Mouse (Mus musculus) midbrain, postnatal 0 days (tissue): ENCODE data around the gene Nsun7. TPM values are rescaled to one million over a fixed set of nuclear protein-coding genes. Genes with fewer than 3 reads are reported as not detected.

Source experiments
- ATAC-seq: fragments of 200-750 bp; cut with Nextera tagmentation; 2 replicates; pipeline ENCODE4 v1.8.0; 2017; ENCODE audit warnings: moderate number of reproducible peaks, mild to moderate bottlenecking, moderate TSS enrichment, moderate library complexity; ENCODE audit not compliant: low FRiP score
- DNase-seq: peaks from one replicate; pipeline ENCODE4 v3.0.0-alpha.2; 2015; ENCODE audit warnings: low spot score
- H3K27ac ChIP-seq: fragments of 300-500 bp; sonication (generic); 2 replicates; pipeline ENCODE4 v1.5.1; 2014; ENCODE audit warnings: low read depth, mild to moderate bottlenecking, low read length, mixed read lengths
- H3K27me3 ChIP-seq: fragments of 300-500 bp; sonication (generic); 2 replicates; pipeline ENCODE4 v1.6.1; 2014; ENCODE audit warnings: low read length, control low read depth, mixed read lengths; ENCODE audit not compliant: insufficient read depth
- H3K36me3 ChIP-seq: fragments of 300-500 bp; sonication (generic); 2 replicates; pipeline ENCODE4 v1.6.1; 2014; ENCODE audit warnings: low read length, control low read depth, mixed read lengths; ENCODE audit not compliant: insufficient read depth
- H3K4me1 ChIP-seq: fragments of 300-500 bp; sonication (generic); 2 replicates; pipeline ENCODE4 v1.6.1; 2014; ENCODE audit warnings: mild to moderate bottlenecking, control low read depth, antibody characterized with exemption, low read length, mixed read lengths; ENCODE audit not compliant: insufficient read depth
- H3K4me2 ChIP-seq: fragments of 300-500 bp; sonication (generic); 2 replicates; pipeline ENCODE4 v1.6.1; 2014; ENCODE audit warnings: low read depth, mild to moderate bottlenecking, low read length, mixed read lengths; ENCODE audit not compliant: poor library complexity, severe bottlenecking
- H3K4me3 ChIP-seq: fragments of 300-500 bp; sonication (generic); 2 replicates; pipeline ENCODE4 v1.5.1; 2014; ENCODE audit warnings: low read depth, mild to moderate bottlenecking, low read length, moderate library complexity
- H3K9ac ChIP-seq: fragments of 300-500 bp; sonication (generic); replicated peaks from 2 replicates; pipeline ENCODE4 v1.6.1; 2014; ENCODE audit warnings: mild to moderate bottlenecking, low read length, moderate library complexity, mixed read lengths; ENCODE audit not compliant: poor library complexity, severe bottlenecking
- H3K9me3 ChIP-seq: fragments of 300-500 bp; sonication (generic); 2 replicates; pipeline ENCODE4 v1.6.1; 2016; ENCODE audit warnings: low read length, control low read depth
- CTCF ChIP-seq: IDR thresholded peaks from 2 replicates; pipeline ENCODE4 v1.5.1; 2016; ENCODE audit warnings: antibody characterized with exemption, mild to moderate bottlenecking
- WGBS: fragments of 180-500 bp; shearing (Covaris S2); extraction: QIAGEN DNeasy Blood & Tissue Kit; methylation state at CpG from one replicate; pipeline ENCODE4 v1.1.7; 2014; 5-methylcytosine and 5-hydroxymethylcytosine counted together
- polyA plus RNA-seq: library from polyadenylated mRNA; unstranded; fragments of >200 nt; fragmentation: Nextera tagmentation; extraction: Ambion mirVana; gene quantifications from 2 replicates; pipeline ENCODE4 v1.2.1, GENCODE M21; 2015
- total RNA-seq: library from RNA; depleted of rRNA; stranded (reverse); fragments of >200 nt; gene quantifications from 2 replicates; pipeline ENCODE4 v1.2.3, GENCODE M21; 2014

Gene Nsun7
- total and polyA plus RNA-seq, 2 experiments from 2014 or later, result 3.1 to 4.7 TPM

- no peak for TF ChIP-seq CTCF
- WGBS, result 91% methylated on average over 11 of the region's 11 CpGs
- Histone ChIP-seq H3K9ac (no peak overlapping the region), H3K4me1 (no peaks in the 10 kb centered on the region), H3K36me3 (no peaks in the 10 kb centered on the region), H3K4me2 (no peak overlapping the region), H3K4me3 (no peak overlapping the region), H3K27me3 (no peaks in the 10 kb centered on the region), H3K27ac (no peak overlapping the region), H3K9me3 (no peaks in the 10 kb centered on the region)
- DNase-seq, result no peak
- no peak for ATAC-seq
Measured at GRCm38 (mm10) chr5:66294106-66294625, 34.5 kb downstream of the Nsun7 start.

- DNase-seq, result no peak
- TF ChIP-seq CTCF, result no peak
- ATAC-seq, result no peak
- no peaks in the 10 kb centered on the region for H3K27me3 ChIP-seq
- H3K4me3 ChIP-seq, result no peak overlapping the region
- WGBS, result 90% methylated on average over 4 of the region's 4 CpGs
- H3K4me2 ChIP-seq, result no peak overlapping the region
- H3K9me3 ChIP-seq, result no peaks in the 10 kb centered on the region
- H3K9ac ChIP-seq, result no peak overlapping the region
- H3K4me1 ChIP-seq, result no peaks in the 10 kb centered on the region
- no peaks in the 10 kb centered on the region for H3K36me3 ChIP-seq
- H3K27ac ChIP-seq, result no peak overlapping the region
Measured at GRCm38 (mm10) chr5:66294952-66295351, 35.3 kb downstream of the Nsun7 start.

GRCm38 (mm10) chr5:66296116-66296515, 36.4 kb downstream of the Nsun7 start:
- H3K27ac ChIP-seq, result no peak overlapping the region
- H3K36me3 ChIP-seq, result no peaks in the 10 kb centered on the region
- H3K27me3 ChIP-seq, result no peaks in the 10 kb centered on the region
- no peak overlapping the region for H3K9ac ChIP-seq
- ATAC-seq (no peak), DNase-seq (no peak)
- WGBS, result 97% methylated on average over 5 of the region's 5 CpGs
- no peaks in the 10 kb centered on the region for H3K4me1 ChIP-seq
- no peak for TF ChIP-seq CTCF
- H3K9me3 ChIP-seq, result no peaks in the 10 kb centered on the region
- no peak overlapping the region for H3K4me3 ChIP-seq
- H3K4me2 ChIP-seq, result no peak overlapping the region

- Histone ChIP-seq H3K9me3 (no peaks in the 10 kb centered on the region), H3K27me3 (no peaks in the 10 kb centered on the region), H3K36me3 (peaks cover 14% of the 10 kb centered on the region; the same call in 1 of the 2 replicates), H3K4me2 (no peak overlapping the region), H3K9ac (no peak overlapping the region), H3K4me3 (no peak overlapping the region), H3K4me1 (no peaks in the 10 kb centered on the region), H3K27ac (no peak overlapping the region)
- DNase-seq, result no peak
- 84% methylated on average over 6 of the region's 6 CpGs for WGBS
- TF ChIP-seq CTCF, result no peak
- no peak for ATAC-seq
Measured at GRCm38 (mm10) chr5:66298856-66299255, 39.2 kb downstream of the Nsun7 start.

GRCm38 (mm10) chr5:66300576-66300975, 40.9 kb downstream of the Nsun7 start:
- Histone ChIP-seq H3K27me3 (no peaks in the 10 kb centered on the region), H3K4me1 (no peaks in the 10 kb centered on the region), H3K27ac (no peak overlapping the region), H3K36me3 (peaks cover 15% of the 10 kb centered on the region), H3K9me3 (no peaks in the 10 kb centered on the region), H3K9ac (no peak overlapping the region), H3K4me2 (no peak overlapping the region), H3K4me3 (no peak overlapping the region)
- no peak for TF ChIP-seq CTCF
- DNase-seq (no peak), ATAC-seq (no peak)
- WGBS, result 78% methylated on average over 13 of the region's 13 CpGs

GRCm38 (mm10) chr5:66302085-66302815, 42.6 kb downstream of the Nsun7 start:
- WGBS, result 95% methylated on average over 21 of the region's 21 CpGs
- DNase-seq, result no peak
- peaks cover 22% of the 10 kb centered on the region for H3K36me3 ChIP-seq

More at GRCm38 (mm10) chr5:66302085-66302815, 42.6 kb downstream of the Nsun7 start:
- H3K27ac ChIP-seq, result no peak overlapping the region
- no peak overlapping the region for H3K4me2 ChIP-seq
- no peaks in the 10 kb centered on the region for H3K4me1 ChIP-seq
- H3K27me3 ChIP-seq, result no peaks in the 10 kb centered on the region
- no peak for TF ChIP-seq CTCF
- H3K9me3 ChIP-seq, result no peaks in the 10 kb centered on the region
- H3K4me3 ChIP-seq, result no peak overlapping the region
- ATAC-seq, result no peak
- no peak overlapping the region for H3K9ac ChIP-seq
